Mouse (Mus musculus) granulocyte monocyte progenitor cell, adult 5-6 weeks (primary cell): ENCODE measurements at regions not wholly inside any gene's neighbourhood (a gene's known extent, or its start where the extent isn't known, plus 50 kb on each side); places are given as distances from the start of the nearest gene placed in this dataset.
"Not testable (repeated sequence)": the region's sequence is repeated elsewhere in the genome, so short reads cannot be mapped to it uniquely, and the experiment has no call there.

ENCODE experiments used
- ATAC-seq: replicated peaks from 2 replicates; pipeline ENCODE4 v1.8.0; 2016; ENCODE audit warnings: mild to moderate bottlenecking, moderate TSS enrichment, inconsistent platforms; ENCODE audit not compliant: poor library complexity, severe bottlenecking

GRCm38 (mm10) chr15:5992146-5992545, 307.4 kb upstream of the Dab2 start:
- ATAC-seq = not testable (repeated sequence)

GRCm38 (mm10) chr15:6000816-6001215, 298.8 kb upstream of the Dab2 start:
- ATAC-seq = no peak

GRCm38 (mm10) chr15:6001394-6001793, 298.2 kb upstream of the Dab2 start:
- no peak for ATAC-seq

- ATAC-seq = no peak
Measured at GRCm38 (mm10) chr15:6014982-6015381, 284.6 kb upstream of the Dab2 start.

- ATAC-seq = no peak
Measured at GRCm38 (mm10) chr15:6016637-6017049, 282.9 kb upstream of the Dab2 start.

- ATAC-seq = no peak
Measured at GRCm38 (mm10) chr15:6025543-6025942, 274.0 kb upstream of the Dab2 start.

- peak; percentile 93 for ATAC-seq
Measured at GRCm38 (mm10) chr15:6029214-6029613, 270.4 kb upstream of the Dab2 start.

GRCm38 (mm10) chr15:6030396-6030795, 269.2 kb upstream of the Dab2 start:
- ATAC-seq = peak; percentile 84

GRCm38 (mm10) chr15:6034156-6034555, 265.4 kb upstream of the Dab2 start:
- no peak for ATAC-seq

- ATAC-seq = no peak
Measured at GRCm38 (mm10) chr15:6044511-6045256, 254.9 kb upstream of the Dab2 start.

GRCm38 (mm10) chr15:6055703-6056102, 243.9 kb upstream of the Dab2 start:
- ATAC-seq = no peak

- ATAC-seq = peak; percentile 97
Measured at GRCm38 (mm10) chr15:6056887-6057626, 242.5 kb upstream of the Dab2 start.

GRCm38 (mm10) chr15:6059361-6059760, 240.2 kb upstream of the Dab2 start:
- 0 out of 2 replicates have a peak, but pooled peaks have one; percentile 20 for ATAC-seq

- no peak for ATAC-seq
Measured at GRCm38 (mm10) chr15:6059790-6060189, 239.8 kb upstream of the Dab2 start.

- ATAC-seq = no peak
Measured at GRCm38 (mm10) chr15:6060649-6061048, 238.9 kb upstream of the Dab2 start.

GRCm38 (mm10) chr15:6065100-6065499, 234.5 kb upstream of the Dab2 start:
- ATAC-seq = peak; percentile 66

- peak; percentile 83 for ATAC-seq
Measured at GRCm38 (mm10) chr15:6067380-6067779, 232.2 kb upstream of the Dab2 start.

- ATAC-seq = peak; percentile 31; the same call in 1 of the 2 replicates
Measured at GRCm38 (mm10) chr15:6068371-6068770, 231.2 kb upstream of the Dab2 start.

GRCm38 (mm10) chr15:6071873-6072272, 227.7 kb upstream of the Dab2 start:
- ATAC-seq = no peak

- ATAC-seq = no peak
Measured at GRCm38 (mm10) chr15:6072920-6073319, 226.7 kb upstream of the Dab2 start.
